Mouse (Mus musculus) frontal cortex, postnatal 36 days (tissue): ENCODE measurements around the gene Blvra.
A peak's percentile ranks its signal among the peaks of the same experiment; 100 is the strongest.
"Not testable (repeated sequence)": the region's sequence is repeated elsewhere in the genome, so short reads cannot be mapped to it uniquely, and the experiment has no call there.

Experiments used
- DNase-seq, 2 experiments: peaks; one replicate each; pipeline ENCODE4 v3.0.0; 2022; ENCODE audit warnings: low spot score in 2 of 2

The Blvra gene

GRCm38 (mm10) chr2:127070435-127070841, at the start of gene Blvra:
TSS of gene Blvra (plus strand) at chr2:127070665.
- peak; percentile 77 to 87 for DNase-seq

DNA sequence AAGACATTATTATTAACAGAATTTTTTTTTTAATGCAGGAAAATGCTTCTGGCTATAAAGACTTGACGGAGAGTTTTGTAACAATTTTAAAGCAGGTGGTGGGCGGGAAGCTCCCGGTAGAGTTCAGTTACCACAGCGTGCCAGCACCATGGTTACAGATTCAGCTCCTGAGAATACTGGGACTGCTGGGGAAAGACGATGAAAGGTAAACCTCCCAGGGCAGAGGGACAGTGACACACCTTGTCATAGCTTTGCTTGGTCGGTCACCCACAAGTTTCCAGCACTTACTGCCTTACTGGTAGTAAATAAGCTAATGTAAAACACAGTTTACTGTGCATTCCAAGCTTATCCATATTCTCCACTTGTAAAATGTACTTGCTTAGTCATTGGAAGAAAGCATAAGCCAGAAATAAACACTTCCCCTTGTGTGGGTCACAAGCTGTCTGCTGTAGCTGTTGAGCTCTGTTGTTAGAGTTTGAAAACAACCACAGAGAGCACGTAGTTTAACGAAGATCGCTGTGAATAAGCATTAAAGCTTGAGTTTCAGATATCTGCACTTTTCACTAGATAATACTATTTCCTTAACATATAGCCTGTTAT, 35.4 kb upstream of the Blvra start:
- peak; percentile 58 to 67 for DNase-seq

GRCm38 (mm10) chr2:127037299-127037698, 33.2 kb upstream of the Blvra start:
- no peak for DNase-seq

DNA sequence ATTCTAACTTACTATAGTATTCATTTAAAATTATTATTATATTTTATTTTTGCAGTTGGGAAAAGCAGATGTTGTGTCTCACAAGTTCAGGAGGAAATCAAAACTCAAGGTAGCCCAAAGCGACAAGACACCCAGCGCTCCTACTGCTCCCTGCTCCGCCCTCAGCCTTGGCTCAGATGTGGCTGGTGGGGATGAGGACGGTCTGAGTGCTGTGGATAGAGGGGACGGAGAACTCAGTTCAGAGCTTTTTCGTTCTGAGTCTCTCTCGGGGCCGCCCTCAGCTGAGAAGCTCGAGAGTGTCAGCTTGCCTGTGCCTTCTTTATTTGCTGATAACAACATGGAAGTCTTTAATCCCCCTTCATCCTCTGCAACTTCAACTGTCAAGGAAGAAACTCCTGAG, 9.0 kb upstream of the Blvra start:
- DNase-seq = no peak

DNA sequence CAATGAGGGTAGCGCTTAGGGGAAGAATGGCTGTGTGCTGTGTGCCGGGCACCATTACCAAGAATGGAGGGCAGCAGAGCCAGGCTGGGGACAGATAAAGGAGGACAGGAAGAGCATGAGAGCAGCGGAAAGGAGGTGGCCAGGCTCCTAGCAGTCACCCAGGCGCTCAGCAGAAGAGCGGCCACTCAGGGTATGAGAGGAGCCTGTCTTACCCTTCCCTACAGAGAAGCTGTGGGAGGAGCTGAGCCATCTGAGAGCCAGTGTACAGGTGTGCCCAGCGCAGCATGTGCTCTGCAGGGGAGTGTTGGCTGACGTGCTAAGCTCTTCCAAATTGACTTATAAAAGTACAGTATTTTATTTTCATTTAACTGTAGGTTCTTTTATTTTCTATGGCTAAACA, 1.7 kb upstream of the Blvra start:
- no peak for DNase-seq

GRCm38 (mm10) chr2:127069781-127070434, 557 bp upstream of the Blvra start:
- no peak for DNase-seq

DNA sequence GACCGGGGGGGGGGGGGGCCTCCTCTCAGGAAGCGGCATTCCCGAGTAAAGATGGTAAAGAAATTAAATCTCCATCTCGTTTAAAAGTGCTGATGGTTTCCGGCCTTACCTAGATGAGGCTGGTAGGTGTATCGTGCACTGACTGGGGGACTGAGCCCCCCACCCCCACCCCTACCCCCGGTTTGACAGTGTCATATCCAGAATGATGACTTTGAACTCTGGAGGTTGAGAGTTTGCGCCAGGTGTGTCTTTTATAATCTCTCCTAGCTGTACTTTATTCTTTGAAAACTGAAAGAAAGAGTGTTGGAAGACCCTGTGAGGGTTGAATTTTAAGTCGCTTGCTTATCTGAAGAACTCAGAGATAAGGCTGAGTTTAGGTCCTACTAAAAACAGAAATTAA, 414 bp downstream of the Blvra start:
- DNase-seq = no peak

DNA sequence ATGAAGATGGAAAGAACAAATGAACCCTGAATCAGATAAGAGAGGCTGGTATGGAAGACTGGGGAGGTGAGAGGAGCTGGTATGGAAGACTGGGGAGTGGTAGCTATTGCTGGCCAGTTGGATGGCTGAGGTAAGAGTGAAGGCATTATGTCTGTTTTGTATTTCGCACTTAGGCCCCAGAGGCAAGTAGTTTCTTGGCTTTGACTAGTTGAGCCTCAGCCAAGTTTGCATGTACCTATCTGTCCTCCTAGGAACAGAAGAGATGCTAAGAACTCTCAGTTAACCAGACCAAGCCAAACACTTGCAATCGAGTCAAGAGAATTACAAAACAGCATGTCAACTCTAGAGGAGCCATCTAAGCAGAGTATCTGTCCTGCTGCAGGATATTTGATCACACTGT, 3.7 kb downstream of the Blvra start:
- DNase-seq = no peak

DNA sequence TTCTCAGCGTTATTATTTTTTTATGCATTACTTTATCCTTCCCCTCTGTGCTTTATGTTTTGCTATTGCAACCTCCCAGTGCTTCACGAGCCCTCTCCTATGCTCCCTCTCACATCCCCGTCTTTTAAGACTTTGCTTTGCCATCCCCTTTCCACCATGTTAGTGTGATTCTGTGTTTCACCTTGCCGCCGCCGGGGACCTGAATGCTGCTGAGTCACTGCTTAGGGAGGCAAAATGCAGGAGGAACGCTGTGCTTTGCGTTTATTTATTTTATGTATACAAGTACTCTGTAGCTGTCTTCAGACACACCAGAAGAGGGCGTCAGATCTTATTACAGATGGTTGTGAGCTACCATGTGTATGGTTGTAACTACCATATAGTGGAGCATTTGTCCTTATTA, 7.1 kb downstream of the Blvra start:
- no peak for DNase-seq

- DNase-seq = not testable (repeated sequence)
Observed at GRCm38 (mm10) chr2:127079066-127079465, 8.6 kb downstream of the Blvra start.

DNA sequence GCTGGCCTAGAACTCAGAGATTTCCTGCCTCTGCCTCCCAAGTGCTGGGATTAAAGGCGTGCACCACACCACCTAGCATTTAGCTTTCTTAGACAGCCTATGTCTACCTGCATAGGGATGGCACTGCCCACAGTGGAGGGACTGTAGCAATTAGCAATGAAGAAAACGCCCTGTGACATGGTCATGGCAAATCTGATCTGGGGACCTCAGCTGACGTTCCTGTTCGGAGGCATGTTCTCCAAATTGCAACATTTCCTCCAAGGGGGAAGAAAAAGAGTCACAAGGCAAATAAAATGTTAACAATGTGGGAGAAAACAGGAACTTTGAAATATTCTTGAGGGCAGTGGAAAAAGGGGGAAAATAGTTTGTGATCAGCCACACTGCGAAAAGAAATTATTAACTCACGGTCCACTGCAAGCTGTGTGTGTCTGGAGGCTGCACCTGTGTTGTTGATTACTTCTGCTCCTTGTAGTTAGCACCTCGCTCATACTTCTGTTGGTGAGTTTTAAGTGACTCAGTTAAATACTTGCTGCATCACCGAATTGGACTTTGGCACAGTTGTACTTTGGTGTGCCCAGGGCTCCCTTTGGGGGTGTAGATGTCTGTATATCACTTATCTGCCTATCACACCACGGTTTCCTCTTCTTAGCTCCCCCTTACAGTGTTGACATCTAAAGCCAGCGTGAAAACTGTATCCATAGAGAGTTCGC, 9.6 kb downstream of the Blvra start:
- DNase-seq = no peak

- no peak for DNase-seq
Observed at GRCm38 (mm10) chr2:127080591-127081218, 10.2 kb downstream of the Blvra start.

DNA sequence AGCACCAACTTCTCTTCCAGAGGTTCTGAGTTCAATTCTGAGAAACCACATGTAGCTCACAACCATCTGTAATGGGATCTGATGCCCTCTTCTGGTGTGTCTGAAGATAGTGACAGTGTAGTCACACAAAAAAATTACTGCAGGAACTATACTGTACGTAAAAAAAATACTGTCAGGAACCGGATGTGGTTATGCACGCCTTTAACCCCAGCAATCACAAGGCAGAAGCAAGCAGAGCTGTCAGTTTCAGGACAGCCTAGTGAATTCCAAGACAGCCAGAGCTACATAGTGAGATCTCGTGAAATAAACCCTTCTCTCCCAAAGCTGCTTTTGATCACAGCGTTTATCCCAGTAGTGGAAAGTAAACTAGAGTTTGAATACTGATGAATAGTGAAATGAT, 15.8 kb downstream of the Blvra start:
- DNase-seq = no peak

GRCm38 (mm10) chr2:127090151-127090550, 19.7 kb downstream of the Blvra start:
- not testable (repeated sequence) for DNase-seq

DNA sequence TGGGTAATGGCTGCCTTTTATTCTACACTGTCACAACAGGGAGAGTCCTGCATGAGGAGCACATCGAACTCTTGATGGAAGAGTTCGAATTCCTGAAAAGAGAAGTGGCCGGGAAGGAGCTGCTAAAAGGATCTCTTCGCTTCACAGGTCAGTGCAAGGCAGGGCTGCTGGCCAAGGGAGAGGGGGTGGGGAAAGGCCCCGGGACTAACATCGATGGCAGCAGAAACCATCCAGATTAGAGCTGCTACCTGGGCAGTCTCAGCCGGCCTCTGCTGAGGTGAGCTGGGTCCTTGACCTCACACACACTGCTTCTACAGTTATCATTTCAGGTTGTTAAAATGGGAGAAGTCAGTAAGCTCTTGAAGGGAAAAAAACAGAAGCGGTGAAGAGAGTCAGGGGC, 21.5 kb downstream of the Blvra start:
- no peak for DNase-seq

- no peak for DNase-seq
Observed at GRCm38 (mm10) chr2:127108986-127109385, 38.5 kb downstream of the Blvra start.

DNA sequence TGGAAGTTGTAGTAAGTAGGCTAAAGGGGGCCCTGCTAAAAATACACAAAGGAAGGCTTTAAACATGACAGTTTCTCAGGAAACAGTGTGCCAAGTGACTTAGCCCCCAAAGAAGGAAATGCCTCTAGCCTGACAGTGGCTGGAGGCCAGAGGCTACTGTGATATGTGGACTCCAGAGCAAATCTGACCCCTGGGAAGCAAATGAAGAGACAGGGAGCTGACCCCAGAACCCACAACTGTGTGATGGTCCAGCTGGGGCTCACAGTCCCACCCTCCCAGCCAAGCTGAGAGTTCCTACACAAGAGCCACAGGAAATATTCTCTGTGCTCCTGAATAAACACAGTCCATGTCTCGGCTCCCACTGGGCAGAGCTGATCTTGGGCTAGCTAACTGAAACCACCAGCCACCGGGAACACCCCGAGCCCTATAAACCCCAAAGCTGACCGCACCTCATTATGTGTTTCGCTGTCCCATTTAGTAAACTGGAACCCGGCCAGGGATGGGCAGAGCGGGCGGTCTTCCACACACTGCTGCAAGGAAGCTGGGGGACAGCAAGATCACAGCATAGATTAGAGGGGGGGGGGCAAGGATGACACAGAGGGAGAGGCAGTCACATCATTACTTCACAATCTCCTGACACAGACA, 51.2 kb downstream of the Blvra start:
- DNase-seq = no peak

DNA sequence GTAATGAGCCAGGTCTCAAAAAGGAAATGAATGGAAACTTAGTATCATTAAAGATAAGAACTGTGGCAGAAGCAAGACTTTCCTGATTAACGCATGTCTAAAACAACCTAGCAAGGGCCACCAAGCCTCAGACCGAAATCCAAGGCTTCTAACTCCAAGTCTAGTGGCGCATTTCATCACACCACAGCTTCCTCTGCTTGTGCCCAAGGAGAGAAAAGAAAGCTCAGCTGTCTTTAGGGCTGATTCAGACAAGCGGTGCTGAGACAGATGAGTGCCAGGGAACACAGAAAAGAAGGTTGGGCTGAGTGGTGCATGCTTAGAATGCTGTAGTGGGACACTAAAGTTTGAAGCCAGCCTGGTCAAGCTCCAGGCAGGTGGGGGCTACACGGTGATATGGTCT, 58.5 kb downstream of the Blvra start:
- no peak for DNase-seq

- DNase-seq = no peak
Observed at GRCm38 (mm10) chr2:127131353-127131752, 60.9 kb downstream of the Blvra start.

DNA sequence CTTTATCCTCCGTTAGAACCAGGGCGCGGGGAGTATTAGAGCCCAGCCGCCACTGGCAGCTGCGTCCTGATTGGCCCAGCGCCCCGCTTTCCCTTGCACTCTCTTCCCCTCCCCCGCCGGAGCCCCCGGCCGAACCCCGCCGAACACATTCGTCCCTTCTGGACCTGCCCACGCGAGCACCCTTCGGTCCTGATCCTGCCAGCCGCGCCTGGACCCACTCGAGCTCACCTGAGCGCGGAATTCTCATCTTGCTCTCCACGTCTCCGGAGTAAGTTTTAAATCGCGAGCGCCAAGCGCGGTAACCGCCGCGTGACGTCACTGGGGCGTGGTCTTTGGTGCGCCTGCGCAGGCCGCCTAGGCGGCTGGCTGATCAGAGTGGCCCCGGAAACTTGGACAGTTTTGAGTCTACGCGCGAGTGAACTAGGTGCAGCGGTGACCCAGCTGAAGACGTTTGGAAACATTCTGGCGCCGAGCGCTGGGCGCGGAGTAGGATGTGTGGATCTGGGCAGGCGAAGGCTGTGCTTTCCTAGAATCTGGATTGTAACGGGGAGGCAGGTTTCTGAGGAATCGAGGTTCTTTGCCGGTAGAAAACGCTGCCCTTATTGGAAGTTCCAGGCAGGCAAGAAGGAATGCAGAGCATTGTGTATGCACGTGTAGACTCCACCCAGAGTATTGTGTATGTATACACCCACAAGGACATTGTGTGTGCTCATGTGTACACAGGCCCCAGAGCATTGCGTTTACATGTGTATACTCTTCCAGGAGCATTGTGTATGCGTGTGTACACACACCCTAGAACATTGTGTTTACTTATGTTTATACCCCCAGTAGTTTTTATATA, 63.4 kb downstream of the Blvra start, which contains the start of gene Ncaph:
Gene Ncaph (minus strand): TSS at position 334 of the 841 bp plus-strand sequence.
- peak; percentile 90 to 93 for DNase-seq

GRCm38 (mm10) chr2:127135255-127135654, 64.8 kb downstream of the Blvra start:
- not testable (repeated sequence) for DNase-seq
